Mouse (Mus musculus) ovary, adult 18-20 months (tissue): Measurements from ENCODE around the gene Dnajc8.

Experiments used
- DNase-seq: peaks from one replicate; pipeline ENCODE4 v3.0.0; 2022; ENCODE audit warnings: low spot score, mixed read lengths

The Dnajc8 gene

GRCm38 (mm10) chr4:132535406-132536121 is at the start of gene Dnajc8:
TSS of gene Dnajc8 (plus strand) at chr4:132535550.
- DNase-seq, result peak; percentile 89

DNA sequence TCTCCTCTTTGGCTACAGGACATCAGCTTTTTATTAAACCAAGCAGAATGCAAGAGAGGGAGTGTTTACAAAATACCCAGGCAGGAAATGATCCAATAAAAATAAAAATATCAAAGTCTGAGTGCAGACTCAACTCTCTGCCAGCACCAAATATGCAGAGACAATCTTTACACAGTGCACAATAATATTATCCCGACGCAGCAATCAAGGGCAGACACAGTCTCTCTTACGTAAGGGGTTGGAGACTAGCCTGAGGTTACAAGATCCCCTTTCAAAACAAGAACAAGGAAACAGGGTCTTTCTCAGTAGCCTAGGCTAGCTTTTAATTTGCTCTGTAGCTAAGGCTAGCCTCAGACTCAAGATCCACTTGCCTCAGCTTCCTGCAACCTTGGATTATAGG is 46.8 kb upstream of the Dnajc8 start:
- DNase-seq, result no peak

GRCm38 (mm10) chr4:132488976-132489375 is 46.4 kb upstream of the Dnajc8 start:
- no peak for DNase-seq

DNA sequence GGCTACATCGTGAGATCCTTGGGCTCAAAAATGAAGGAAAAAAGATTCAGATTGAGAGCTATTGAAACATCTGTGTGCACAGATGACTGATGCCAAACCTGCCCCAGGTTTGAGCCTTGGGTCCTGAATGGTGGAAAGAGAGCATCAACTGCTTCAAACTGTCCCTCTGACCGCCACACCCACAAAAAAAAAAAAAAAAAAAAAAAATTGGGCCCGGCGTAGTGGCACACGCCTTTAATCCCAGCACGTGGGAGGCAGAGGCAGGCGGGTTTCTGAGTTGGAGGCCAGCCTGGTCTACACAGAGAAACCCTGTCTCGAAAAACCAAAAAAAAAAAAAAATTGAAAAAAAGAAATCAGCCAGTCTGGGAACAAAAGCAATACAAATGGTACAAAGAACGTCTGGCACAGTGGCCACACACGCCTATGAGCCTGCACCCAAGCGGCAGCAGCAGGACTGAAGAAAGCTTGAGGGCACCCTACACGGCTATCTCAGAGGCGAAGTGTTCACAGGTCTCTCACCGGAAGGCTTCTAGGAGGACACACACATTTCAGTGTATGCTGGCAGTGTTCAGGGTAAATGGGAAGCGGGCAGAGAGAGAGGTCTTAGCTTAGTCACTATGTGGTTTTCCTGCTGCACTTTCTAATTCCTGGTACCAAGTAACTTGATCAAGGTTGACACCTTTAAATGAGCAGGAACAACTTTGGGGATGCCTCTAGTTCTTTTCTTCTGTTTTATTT is 44.9 kb upstream of the Dnajc8 start:
- DNase-seq, result no peak

- no peak for DNase-seq
Observed at GRCm38 (mm10) chr4:132491057-132491456, 44.3 kb upstream of the Dnajc8 start.

GRCm38 (mm10) chr4:132491748-132492147 is 43.6 kb upstream of the Dnajc8 start:
- DNase-seq, result no peak

DNA sequence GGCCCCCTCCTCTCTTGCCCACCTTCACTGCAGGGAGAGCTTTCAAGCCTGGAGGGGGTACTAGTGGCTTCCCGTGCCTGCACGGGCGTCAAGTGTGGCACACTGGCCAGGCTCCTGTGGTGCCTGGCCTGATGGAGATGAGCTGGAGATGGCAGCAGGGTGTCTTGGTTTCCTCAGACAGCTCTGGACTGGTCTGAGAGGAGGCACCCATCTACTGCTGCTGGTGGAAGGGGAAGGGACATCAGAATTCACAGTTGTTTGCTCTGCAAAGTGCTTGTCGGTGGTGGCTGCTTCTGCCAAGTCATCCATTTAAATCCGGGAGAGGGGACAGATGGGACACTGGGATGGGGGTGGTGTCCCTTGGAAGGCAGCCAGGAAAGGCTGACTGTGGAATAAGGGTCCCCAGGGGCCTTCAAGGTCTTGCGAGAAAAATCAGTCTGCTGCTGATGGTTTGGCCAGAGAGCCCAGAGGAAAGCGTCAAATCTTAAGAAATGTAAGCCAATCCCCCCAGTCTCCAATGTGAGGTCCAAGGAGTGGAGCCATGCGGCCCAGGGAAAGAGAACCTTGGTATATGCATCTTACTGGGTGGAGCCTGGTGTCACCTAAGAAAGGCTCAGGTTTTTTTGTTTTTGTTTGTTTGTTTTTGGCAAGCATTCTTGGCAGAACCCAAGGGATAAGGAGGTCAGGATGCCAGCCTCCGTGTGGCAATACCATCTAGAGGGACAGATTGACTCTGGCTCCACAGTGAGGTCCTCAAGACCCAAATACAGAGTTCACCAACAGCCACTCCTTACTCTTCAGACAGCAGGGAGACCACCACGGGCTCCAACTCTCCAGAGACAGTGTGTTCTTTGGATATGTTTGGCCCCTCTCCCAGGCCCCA is 42.9 kb upstream of the Dnajc8 start:
- no peak for DNase-seq

- no peak for DNase-seq
Observed at GRCm38 (mm10) chr4:132494271-132494918, 41.0 kb upstream of the Dnajc8 start.

DNA sequence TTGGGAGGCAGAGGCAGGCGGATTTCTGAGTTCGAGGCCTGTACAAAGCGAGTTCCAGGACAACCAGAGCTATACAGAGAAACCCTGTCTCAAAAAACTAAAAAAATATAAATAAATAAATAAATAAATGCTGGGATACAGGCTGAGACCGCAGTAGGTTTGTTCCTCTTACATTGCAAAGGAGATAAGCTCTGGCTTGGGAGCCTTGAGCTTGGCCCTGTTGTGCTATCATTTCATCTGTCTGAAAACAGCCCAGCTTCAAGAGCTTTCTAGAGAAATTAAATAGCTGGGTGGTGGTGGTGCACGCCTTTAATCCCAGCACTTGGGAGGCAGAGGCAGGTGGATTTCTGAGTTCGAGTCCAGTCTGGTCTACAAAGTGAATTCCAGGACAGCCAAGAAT is 33.7 kb upstream of the Dnajc8 start:
- DNase-seq, result no peak

DNA sequence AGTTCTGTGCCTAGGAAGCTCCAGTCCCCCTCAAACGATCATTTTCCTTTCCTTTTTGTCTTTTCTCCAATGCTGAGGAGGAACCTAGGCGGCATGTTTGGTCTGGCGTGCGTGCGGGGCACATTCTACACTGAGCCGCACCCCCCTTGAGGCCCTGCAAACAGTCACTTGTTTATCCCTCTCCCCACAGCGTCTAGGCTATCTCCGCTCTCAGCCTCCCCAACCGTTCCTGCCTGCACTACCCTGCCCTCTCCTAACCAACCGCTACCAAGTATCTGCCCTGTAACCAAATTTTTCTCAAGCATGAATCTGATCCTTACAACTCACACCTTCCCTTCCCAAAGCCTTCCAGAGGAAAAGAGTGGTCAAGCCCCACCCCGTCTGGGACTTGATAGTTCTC is 32.0 kb upstream of the Dnajc8 start:
- no peak for DNase-seq

DNA sequence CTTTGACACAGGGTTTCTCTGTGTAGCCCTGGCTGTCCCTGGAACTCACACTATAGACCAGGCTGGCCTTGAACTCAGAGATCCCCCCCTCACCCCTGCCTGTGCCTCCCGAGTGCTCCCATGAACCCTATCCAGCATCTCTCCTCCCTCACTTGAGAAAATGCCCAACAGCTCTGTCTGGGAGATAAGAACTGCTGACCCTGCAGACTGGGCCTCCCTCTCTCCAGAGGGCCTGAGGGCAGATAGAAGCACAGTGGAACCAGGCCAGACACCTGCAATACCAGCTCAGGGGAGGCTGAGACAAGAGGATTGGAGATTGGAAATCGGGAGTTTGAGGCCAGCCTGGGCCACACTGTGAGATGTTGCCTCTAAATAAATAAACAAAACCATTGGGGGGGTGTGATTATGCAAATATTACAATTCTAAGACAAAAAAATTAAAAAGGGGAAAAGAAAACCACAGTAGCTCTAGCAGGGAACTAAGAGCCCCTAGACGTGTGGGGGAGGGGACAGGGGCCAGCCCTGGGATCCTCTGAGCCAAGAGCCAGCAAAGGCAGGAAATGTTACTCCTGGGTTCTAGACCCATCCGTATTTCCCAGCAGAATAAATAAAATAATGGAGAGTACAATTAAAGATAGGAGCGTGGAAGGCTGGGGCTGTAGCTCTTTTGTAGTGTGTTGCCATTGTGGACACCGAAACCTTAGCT is 30.2 kb upstream of the Dnajc8 start:
- no peak for DNase-seq

DNA sequence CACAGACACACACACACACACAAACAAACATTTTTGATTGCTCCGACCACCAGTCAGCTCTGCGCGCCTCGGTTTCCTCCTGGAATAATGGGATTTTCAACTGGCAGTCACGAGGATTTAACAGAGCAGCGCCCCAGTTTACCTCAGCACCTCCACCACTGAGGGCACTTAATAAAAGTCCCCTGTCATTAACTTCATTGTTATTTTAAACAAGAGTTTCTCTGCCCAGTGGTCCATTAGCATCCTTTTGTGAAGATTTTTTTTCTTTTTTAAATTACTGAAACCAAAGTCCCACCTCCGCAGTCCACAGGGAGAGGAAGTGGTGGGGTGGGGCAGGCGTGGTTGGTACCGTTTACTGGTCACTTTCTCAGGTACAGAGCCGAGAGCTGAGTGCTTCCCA is 29.6 kb upstream of the Dnajc8 start:
- no peak for DNase-seq

GRCm38 (mm10) chr4:132506250-132506649 is 29.1 kb upstream of the Dnajc8 start:
- no peak for DNase-seq

- no peak for DNase-seq
Observed at GRCm38 (mm10) chr4:132507210-132507609, 28.1 kb upstream of the Dnajc8 start.

GRCm38 (mm10) chr4:132509621-132510296 is 25.6 kb upstream of the Dnajc8 start:
- peak; percentile 86 for DNase-seq

GRCm38 (mm10) chr4:132510352-132510798 is 25.0 kb upstream of the Dnajc8 start, which contains the start of gene Sesn2:
TSS of gene Sesn2 (minus strand) at chr4:132510501.
- DNase-seq, result peak; percentile 97

DNA sequence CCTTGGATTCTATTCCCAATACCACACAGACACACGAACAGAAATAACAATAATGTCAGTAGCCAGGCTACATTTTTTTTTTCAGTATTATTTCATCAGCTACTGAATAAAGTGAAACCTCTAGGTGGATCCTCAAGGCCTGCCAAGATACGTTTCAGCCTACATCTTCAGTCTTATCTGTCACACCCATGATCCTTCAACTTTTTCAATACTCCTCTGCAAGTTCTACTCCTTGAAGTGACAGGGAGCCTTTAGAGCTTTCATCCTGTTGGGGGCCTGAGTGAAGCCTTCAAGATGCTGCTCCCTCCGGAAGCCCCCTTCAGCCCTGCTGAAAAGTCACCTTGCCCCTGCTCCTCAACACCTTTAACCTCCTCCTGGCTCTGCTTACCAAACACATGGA is 23.3 kb upstream of the Dnajc8 start:
- no peak for DNase-seq

DNA sequence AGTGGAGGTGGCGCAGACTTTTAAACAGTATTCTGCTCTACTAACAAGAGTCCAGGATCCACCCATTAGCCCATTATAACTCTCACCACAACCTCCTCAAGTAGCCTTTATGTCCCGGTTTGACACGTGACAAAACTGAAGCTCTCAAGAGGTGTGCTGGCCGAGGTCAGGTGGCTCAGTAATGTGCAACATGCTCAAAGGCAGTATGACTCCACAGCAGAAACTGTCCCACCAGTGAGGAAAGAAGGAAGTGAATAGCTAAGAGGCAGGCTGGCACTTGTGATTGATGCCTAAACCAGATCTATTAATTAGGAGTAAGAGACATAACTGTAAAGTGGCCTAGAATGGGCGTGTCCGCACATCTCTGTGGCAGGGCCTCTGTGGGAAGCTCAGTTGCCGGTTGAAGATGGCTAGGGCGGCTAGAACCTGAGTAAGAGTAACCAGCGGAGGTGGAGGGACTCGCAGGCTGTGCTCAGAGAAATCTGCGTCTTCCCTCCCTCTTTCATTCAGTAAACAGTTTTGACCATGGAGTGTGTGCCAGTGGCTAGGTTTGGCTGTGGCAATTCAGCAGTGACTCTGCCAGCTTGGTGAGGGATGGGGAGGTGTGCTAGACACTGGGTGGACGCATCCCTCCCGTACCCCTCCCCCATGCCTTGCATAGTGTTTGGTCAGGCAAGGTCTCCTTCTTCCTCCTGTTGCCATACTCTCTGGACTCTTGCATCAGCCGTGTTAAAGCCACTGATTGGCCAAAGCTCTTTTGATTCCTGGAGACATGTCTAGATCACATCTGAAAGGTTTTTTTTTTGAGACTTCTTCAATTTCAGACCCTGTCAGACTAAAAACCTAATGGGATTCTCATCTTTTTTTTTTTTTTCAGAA is 21.7 kb upstream of the Dnajc8 start:
- no peak for DNase-seq

DNA sequence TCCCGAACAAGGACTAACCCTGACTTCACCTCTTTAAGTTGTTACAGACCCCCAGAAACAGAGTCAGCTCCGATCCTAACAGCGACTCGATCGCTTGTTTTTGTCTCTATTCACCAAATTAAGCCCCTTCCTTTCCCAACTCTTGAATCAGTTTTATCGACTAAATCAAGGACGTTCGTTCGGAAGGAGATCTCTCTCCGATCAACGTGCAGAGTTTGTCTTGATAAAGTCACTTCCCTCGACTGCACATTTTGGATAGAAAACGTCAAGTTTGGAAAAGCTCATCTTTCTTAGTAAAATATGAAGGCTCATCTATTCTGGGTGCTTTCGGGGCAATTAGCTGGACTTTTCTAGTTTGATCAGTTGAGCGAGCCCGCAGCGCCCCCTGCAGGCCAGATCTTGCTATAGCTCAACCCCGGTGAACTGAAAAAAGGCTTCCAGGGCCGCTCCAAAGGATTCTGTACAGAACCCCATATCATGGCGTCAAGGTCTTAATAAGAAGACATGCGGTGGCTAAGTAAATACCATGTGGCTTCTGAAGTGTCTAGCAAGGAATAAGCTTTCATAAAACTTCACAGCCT is 20.7 kb upstream of the Dnajc8 start:
- peak; percentile 62 for DNase-seq
